Mouse (Mus musculus): ENCODE measurements around the gene Srgn. TPM values are rescaled to one million over a fixed set of nuclear protein-coding genes. Genes with fewer than 3 reads are reported as not detected.

Gene Srgn
- 3.7 and 4.1 TPM in 2 replicates for polyA plus RNA-seq (2016; fragmentation: Nextera tagmentation; extraction: Ambion mirVana)

GRCm38 (mm10) chr10:62527351-62527750 lies at the start of gene Srgn:
Gene Srgn, minus strand, starts transcription at chr10:62527451.
- H3K9me3 ChIP-seq, result no peaks in the 10 kb centered on the region
- WGBS, result 83% methylated on average over 14 of the region's 14 CpGs
- H3K36me3 ChIP-seq, result no peaks in the 10 kb centered on the region
- no peaks in the 10 kb centered on the region for H3K27me3 ChIP-seq (ENCODE audit: insufficient read depth, poor library complexity, severe bottlenecking)
- no peaks in the 10 kb centered on the region for H3K4me1 ChIP-seq
- no peak within 1 kb of the TSS for H3K27ac ChIP-seq
- no peak within 1 kb of the TSS for H3K4me3 ChIP-seq
- DNase-seq (ENCODE audit: low spot score), result no peak

GRCm38 (mm10) chr10:62575001-62575400 lies 47.8 kb upstream of the Srgn start:
- no peak overlapping the region for H3K27ac ChIP-seq
- H3K9me3 ChIP-seq, result no peaks in the 10 kb centered on the region
- H3K4me3 ChIP-seq, result no peak overlapping the region
- no peaks in the 10 kb centered on the region for H3K27me3 ChIP-seq (ENCODE audit: insufficient read depth, poor library complexity, severe bottlenecking)
- no peak for DNase-seq (ENCODE audit: low spot score)
- peaks cover 10% of the 10 kb centered on the region for H3K4me1 ChIP-seq
- H3K36me3 ChIP-seq, result peaks cover 49% of the 10 kb centered on the region
- 91% methylated on average over 13 of the region's 13 CpGs for WGBS

- Histone ChIP-seq H3K27ac (no peak overlapping the region), H3K9me3 (no peaks in the 10 kb centered on the region), H3K36me3 (peaks cover 81% of the 10 kb centered on the region), H3K4me3 (no peak overlapping the region), H3K27me3 (ENCODE audit: insufficient read depth, poor library complexity, severe bottlenecking) (no peaks in the 10 kb centered on the region), H3K4me1 (no peaks in the 10 kb centered on the region)
- 90% methylated on average over 7 of the region's 7 CpGs for WGBS
- DNase-seq (ENCODE audit: low spot score), result no peak
These were observed 43.0 kb upstream of the Srgn start for GRCm38 (mm10) chr10:62570126-62570871.

- Histone ChIP-seq H3K27me3 (ENCODE audit: insufficient read depth, poor library complexity, severe bottlenecking) (no peaks in the 10 kb centered on the region), H3K27ac (no peak overlapping the region), H3K4me1 (no peaks in the 10 kb centered on the region), H3K36me3 (peaks cover 81% of the 10 kb centered on the region), H3K9me3 (no peaks in the 10 kb centered on the region), H3K4me3 (no peak overlapping the region)
- WGBS, result 74% methylated on average over 4 of the region's 4 CpGs
- DNase-seq (ENCODE audit: low spot score), result no peak
These were observed 41.6 kb upstream of the Srgn start for GRCm38 (mm10) chr10:62568861-62569260.

GRCm38 (mm10) chr10:62557736-62558135 lies 30.5 kb upstream of the Srgn start:
- H3K4me1 ChIP-seq, result no peaks in the 10 kb centered on the region
- no peak for DNase-seq (ENCODE audit: low spot score)
- 89% methylated on average over 1 of the region's 1 CpGs for WGBS
- H3K27me3 ChIP-seq (ENCODE audit: insufficient read depth, poor library complexity, severe bottlenecking), result no peaks in the 10 kb centered on the region
- H3K4me3 ChIP-seq, result no peak overlapping the region
- H3K36me3 ChIP-seq, result peaks cover 60% of the 10 kb centered on the region
- no peaks in the 10 kb centered on the region for H3K9me3 ChIP-seq
- H3K27ac ChIP-seq, result no peak overlapping the region

- Histone ChIP-seq H3K27ac (no peak overlapping the region), H3K9me3 (no peaks in the 10 kb centered on the region), H3K4me1 (no peaks in the 10 kb centered on the region), H3K36me3 (peaks cover 47% of the 10 kb centered on the region), H3K27me3 (ENCODE audit: insufficient read depth, poor library complexity, severe bottlenecking) (no peaks in the 10 kb centered on the region), H3K4me3 (no peak overlapping the region)
- no peak for DNase-seq (ENCODE audit: low spot score)
- 88% methylated on average over 6 of the region's 6 CpGs for WGBS
These were observed 29.3 kb upstream of the Srgn start for GRCm38 (mm10) chr10:62556558-62556901.

GRCm38 (mm10) chr10:62555705-62556557 lies 28.7 kb upstream of the Srgn start:
- Histone ChIP-seq H3K9me3 (no peaks in the 10 kb centered on the region), H3K27ac (no peak overlapping the region), H3K27me3 (ENCODE audit: insufficient read depth, poor library complexity, severe bottlenecking) (no peaks in the 10 kb centered on the region), H3K4me3 (no peak overlapping the region), H3K4me1 (no peaks in the 10 kb centered on the region), H3K36me3 (peaks cover 44% of the 10 kb centered on the region)
- WGBS, result 70% methylated on average over 11 of the region's 11 CpGs
- no peak for DNase-seq (ENCODE audit: low spot score)

- Histone ChIP-seq H3K4me1 (no peaks in the 10 kb centered on the region), H3K36me3 (peaks cover 22% of the 10 kb centered on the region), H3K27ac (no peak overlapping the region), H3K27me3 (ENCODE audit: insufficient read depth, poor library complexity, severe bottlenecking) (no peaks in the 10 kb centered on the region), H3K9me3 (no peaks in the 10 kb centered on the region), H3K4me3 (no peak overlapping the region)
- DNase-seq (ENCODE audit: low spot score), result no peak
- 61% methylated on average over 12 of the region's 12 CpGs for WGBS
These were observed 26.4 kb upstream of the Srgn start for GRCm38 (mm10) chr10:62553611-62554091.

GRCm38 (mm10) chr10:62550787-62551300 lies 23.6 kb upstream of the Srgn start:
- no peaks in the 10 kb centered on the region for H3K9me3 ChIP-seq
- no peaks in the 10 kb centered on the region for H3K4me1 ChIP-seq
- no peak for DNase-seq (ENCODE audit: low spot score)
- H3K4me3 ChIP-seq, result no peak overlapping the region
- WGBS, result 81% methylated on average over 7 of the region's 7 CpGs
- no peak overlapping the region for H3K27ac ChIP-seq
- no peaks in the 10 kb centered on the region for H3K27me3 ChIP-seq (ENCODE audit: insufficient read depth, poor library complexity, severe bottlenecking)
- 0 out of 2 replicates have a peak, but pooled peaks cover 4% of the 10 kb centered on the region for H3K36me3 ChIP-seq

- Histone ChIP-seq H3K27ac (no peak overlapping the region), H3K9me3 (no peaks in the 10 kb centered on the region), H3K4me1 (no peaks in the 10 kb centered on the region; the same call in 1 of the 2 replicates), H3K36me3 (0 out of 2 replicates have a peak, but pooled peaks cover 4% of the 10 kb centered on the region), H3K27me3 (ENCODE audit: insufficient read depth, poor library complexity, severe bottlenecking) (no peaks in the 10 kb centered on the region), H3K4me3 (no peak overlapping the region)
- WGBS, result 25% methylated on average over 15 of the region's 16 CpGs
- peak; percentile 81 for DNase-seq (ENCODE audit: low spot score)
These were observed 22.4 kb upstream of the Srgn start for GRCm38 (mm10) chr10:62549523-62550166.

- DNase-seq (ENCODE audit: low spot score), result no peak
- peaks cover 13% of the 10 kb centered on the region for H3K4me1 ChIP-seq
- H3K9me3 ChIP-seq, result no peaks in the 10 kb centered on the region
- H3K27me3 ChIP-seq (ENCODE audit: insufficient read depth, poor library complexity, severe bottlenecking), result no peaks in the 10 kb centered on the region
- 80% methylated on average over 10 of the region's 10 CpGs for WGBS
- H3K4me3 ChIP-seq, result no peak overlapping the region
- no peak overlapping the region for H3K27ac ChIP-seq
- no peaks in the 10 kb centered on the region for H3K36me3 ChIP-seq
These were observed 19.2 kb upstream of the Srgn start for GRCm38 (mm10) chr10:62546441-62546840.

GRCm38 (mm10) chr10:62545759-62546158 lies 18.5 kb upstream of the Srgn start:
- Histone ChIP-seq H3K27ac (no peak overlapping the region), H3K4me1 (peaks cover 13% of the 10 kb centered on the region), H3K36me3 (no peaks in the 10 kb centered on the region), H3K27me3 (ENCODE audit: insufficient read depth, poor library complexity, severe bottlenecking) (no peaks in the 10 kb centered on the region), H3K4me3 (no peak overlapping the region), H3K9me3 (no peaks in the 10 kb centered on the region)
- no peak for DNase-seq (ENCODE audit: low spot score)

Measured in heart, embryonic 10.5 days (tissue).